Mouse (Mus musculus) heart, adult 9 months (tissue): ENCODE data around the gene Lgsn.

ENCODE experiments used
- DNase-seq, 2 experiments: peaks; one replicate each; pipeline ENCODE4 v3.0.0; 2022; ENCODE audit warnings: low spot score in 2 of 2

Lgsn gene

DNA sequence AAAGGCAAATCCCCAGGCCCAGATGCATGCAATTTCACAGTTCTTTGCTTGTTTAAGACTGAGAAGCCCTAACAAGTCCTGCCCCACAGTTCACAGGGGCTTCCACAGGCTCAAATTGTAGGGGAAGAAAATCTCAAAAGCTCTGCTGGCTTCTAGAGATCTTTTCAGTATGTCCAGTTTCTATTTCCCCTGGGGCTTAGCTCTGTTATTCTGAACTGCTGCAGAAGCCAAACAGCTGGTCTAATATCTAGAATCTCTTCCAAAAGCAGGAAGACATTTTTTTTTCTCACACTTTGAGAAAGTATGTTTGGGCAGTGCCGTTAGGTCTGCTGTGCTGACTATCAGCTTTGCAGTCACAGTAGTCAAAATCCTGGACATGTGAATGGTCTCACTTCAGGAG, 38.6 kb downstream of the Lgsn start:
- peak in 1 of 2 experiments; percentile 5 for DNase-seq

DNA sequence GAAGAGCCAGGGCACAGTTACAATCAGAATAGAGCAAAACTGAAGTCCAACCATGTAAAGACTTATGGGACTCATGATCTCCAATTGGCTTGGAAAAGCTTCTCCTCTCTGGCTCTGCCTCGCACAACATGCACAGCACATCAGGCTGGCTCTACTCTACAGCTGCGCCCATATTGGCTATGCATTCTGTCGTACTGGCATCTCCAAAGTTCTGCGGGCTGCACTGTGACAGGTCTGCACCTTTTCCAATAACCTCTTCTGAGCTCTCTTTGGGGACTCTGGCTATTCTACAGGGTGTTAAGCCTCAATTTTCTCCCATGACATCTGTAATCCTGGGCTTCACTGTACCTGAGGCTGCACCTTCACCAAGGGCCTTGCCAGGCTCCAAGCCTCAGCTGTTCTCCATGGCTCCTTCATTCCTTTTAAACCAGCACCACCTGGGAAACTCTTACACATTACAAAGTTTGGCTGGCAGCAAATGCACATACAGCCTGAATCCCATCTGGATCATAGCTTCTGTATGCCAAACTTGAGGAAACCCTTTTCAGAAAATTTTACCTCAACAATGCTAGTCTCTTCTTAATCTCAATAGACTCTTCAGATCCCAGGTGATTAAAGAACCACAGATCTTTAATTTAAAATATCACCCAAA, 44.5 kb downstream of the Lgsn start:
- no peak for DNase-seq

DNA sequence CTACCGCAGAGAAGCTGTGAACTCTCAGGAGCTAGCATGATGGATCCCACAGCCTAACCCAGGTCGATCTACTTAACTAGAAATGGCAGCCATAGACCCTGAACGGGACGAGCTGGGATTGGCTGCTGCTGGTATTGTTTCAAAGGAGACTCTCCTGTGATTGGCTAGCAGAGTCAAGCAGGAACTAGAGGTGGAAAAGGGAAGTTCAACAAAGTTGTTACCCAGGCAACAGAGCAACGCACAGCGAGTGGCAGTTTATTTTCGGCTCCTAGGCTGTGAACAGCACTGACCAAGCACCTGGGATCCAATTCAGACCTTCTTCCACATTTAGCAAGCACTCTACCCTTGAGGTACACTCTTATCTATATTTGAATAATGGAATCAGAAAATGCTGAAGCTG, 46.4 kb downstream of the Lgsn start, which contains the start of the genes 4931428L18Rik and Pih1d3:
4931428L18Rik (minus strand) TSS at position 121 of the 400 bp plus-strand sequence.
Pih1d3 (plus strand) TSS at position 275 of the 400 bp plus-strand sequence.
- no peak for DNase-seq

DNA sequence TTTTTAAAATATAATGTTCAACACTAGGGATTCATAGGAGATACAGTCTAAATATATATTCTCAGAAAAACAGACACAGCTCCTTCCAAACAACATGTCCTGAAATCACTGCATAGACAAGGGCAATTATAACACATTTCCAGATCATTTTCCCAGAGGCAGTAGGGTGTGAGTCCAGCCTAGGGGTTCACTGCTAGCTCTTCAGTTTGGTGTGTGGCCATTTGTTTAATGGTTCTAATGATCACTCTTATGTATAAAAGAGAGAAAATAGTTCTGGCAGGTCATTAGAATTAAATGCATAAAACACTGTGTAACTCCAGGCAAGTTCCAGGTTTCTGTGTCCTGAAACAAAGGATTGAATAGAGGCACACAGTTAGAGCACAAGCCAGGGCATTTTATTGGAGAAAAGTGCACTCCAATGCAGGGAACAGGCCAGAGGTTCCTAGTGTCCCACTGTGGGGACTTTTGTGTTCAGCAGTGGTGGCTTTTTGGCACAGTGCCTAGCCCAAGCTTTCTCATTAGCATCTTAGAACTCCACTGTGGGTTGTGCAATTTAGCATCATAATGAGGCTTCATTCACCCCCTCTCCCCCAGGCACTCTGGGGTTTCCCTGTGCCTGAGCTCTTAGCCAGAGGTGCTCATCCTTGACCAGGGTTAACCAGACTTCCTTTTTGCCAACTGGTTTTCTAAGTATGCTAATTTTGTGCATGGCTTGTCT, 57.3 kb downstream of the Lgsn start:
- DNase-seq = no peak
